Mouse (Mus musculus): ENCODE data around the gene Gpr84. TPM values are rescaled to one million over a fixed set of nuclear protein-coding genes. Genes with fewer than 3 reads are reported as not detected.
A peak's percentile ranks its signal among the peaks of the same experiment; 100 is the strongest.

Gpr84 gene
- polyA plus RNA-seq, 1 experiment = 0.62 TPM

- no peak overlapping the region for H3K4me3 ChIP-seq (replicated peaks; ENCODE audit: insufficient read depth, low read depth, low read length)
- no peak overlapping the region for H3K27ac ChIP-seq (ENCODE audit: insufficient read depth, low read length)
- H3K27me3 ChIP-seq (ENCODE audit: control insufficient read depth, insufficient read depth, low read length) = no peaks in the 10 kb centered on the region
- 40% methylated on average over 3 of the region's 3 CpGs for WGBS
- TF ChIP-seq POLR2A (IDR thresholded peaks at IDR 0.05; ENCODE audit: borderline replicate concordance, insufficient read depth, low read length) (no peak), CTCF (IDR thresholded peaks at IDR 0.05; ENCODE audit: borderline replicate concordance, insufficient read depth, low read depth, low read length) (no peak)
- peaks cover 28% of the 10 kb centered on the region for H3K4me1 ChIP-seq (ENCODE audit: control insufficient read depth, insufficient read depth, low read length)
- DNase-seq = peak in 1 of 2 experiments; percentile 31
Measured at GRCm38 (mm10) chr15:103318201-103318816, 7.9 kb upstream of the Gpr84 start.

GRCm38 (mm10) chr15:103317731-103318130, 7.3 kb upstream of the Gpr84 start:
- DNase-seq = peak in 1 of 2 experiments; percentile 22
- WGBS = 34% methylated on average over 8 of the region's 8 CpGs
- TF ChIP-seq CTCF (IDR thresholded peaks at IDR 0.05; ENCODE audit: borderline replicate concordance, insufficient read depth, low read depth, low read length) (no peak), POLR2A (IDR thresholded peaks at IDR 0.05; ENCODE audit: borderline replicate concordance, insufficient read depth, low read length) (no peak)
- no peak overlapping the region for H3K4me3 ChIP-seq (replicated peaks; ENCODE audit: insufficient read depth, low read depth, low read length)
- no peak overlapping the region for H3K27ac ChIP-seq (ENCODE audit: insufficient read depth, low read length)
- no peaks in the 10 kb centered on the region for H3K27me3 ChIP-seq (ENCODE audit: control insufficient read depth, insufficient read depth, low read length)
- H3K4me1 ChIP-seq (ENCODE audit: control insufficient read depth, insufficient read depth, low read length) = peaks cover 30% of the 10 kb centered on the region

DNA sequence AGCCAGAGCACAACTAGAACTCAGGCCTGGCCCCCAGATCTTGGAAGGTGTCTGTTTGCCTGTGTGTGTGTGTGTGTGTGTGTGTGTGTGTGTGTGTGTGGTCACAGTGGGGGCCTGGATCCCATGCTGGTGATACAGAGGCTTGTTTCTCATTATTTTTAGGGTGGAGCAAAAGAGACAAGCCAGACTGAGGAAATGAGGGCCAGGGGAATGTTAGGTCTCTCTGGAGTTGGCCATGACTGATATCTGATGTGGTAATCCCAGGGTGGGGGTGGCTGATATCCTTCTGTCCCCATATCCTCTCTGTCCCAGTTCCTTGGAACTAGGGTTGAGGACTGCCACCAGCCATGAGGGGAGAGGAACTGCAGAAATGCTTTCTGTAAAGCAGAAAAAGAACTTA, 6.7 kb upstream of the Gpr84 start:
- H3K4me1 ChIP-seq (ENCODE audit: control insufficient read depth, insufficient read depth, low read length) = peaks cover 24% of the 10 kb centered on the region
- no peak overlapping the region for H3K4me3 ChIP-seq (replicated peaks; ENCODE audit: insufficient read depth, low read depth, low read length)
- no peak overlapping the region for H3K27ac ChIP-seq (ENCODE audit: insufficient read depth, low read length)
- DNase-seq = no peak
- no peaks in the 10 kb centered on the region for H3K27me3 ChIP-seq (ENCODE audit: control insufficient read depth, insufficient read depth, low read length)
- TF ChIP-seq CTCF (IDR thresholded peaks at IDR 0.05; ENCODE audit: borderline replicate concordance, insufficient read depth, low read depth, low read length) = no peak
- TF ChIP-seq POLR2A (IDR thresholded peaks at IDR 0.05; ENCODE audit: borderline replicate concordance, insufficient read depth, low read length) = no peak

DNA sequence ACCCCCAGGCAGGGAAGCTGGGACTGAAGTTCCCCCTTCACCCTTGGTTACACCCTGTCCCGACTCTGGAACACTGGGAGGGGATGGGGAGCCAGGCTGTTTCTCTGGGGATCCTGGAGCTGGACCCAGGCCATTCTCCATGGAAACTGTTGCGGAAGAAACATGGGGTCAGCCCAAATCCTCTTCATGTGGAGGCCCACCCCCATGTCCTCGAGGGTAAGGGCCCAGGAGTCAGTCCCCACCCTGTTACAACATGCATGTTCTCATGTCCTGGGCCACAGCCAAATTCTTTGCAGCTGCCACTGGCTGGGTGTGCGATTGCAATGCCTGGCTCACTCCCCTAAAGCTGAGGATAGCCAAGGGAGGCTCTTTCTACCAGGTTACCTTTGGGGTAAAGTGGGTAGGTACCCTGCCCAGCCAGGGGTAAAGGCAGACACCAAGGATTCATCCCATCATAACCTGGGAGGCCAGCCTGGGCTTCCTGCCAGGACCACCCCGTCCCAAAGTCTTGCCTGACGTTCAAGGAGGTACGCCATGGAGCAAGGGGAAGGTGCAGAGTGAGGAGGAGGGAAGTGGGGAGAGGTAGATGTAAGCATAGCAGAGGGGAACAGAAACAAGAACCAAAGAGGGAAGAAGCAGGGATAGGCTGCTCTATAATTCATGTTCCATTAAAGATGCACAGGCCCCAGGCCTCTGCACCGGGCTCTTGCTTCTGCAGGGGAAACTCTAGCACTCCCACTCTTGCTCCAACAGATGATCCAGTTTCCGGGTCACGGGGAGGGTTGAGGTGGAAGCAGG, 5.8 kb upstream of the Gpr84 start:
- Histone ChIP-seq H3K27ac (ENCODE audit: insufficient read depth, low read length) (no peak overlapping the region), H3K27me3 (ENCODE audit: control insufficient read depth, insufficient read depth, low read length) (no peaks in the 10 kb centered on the region), H3K4me1 (ENCODE audit: control insufficient read depth, insufficient read depth, low read length) (peaks cover 19% of the 10 kb centered on the region), H3K4me3 (replicated peaks; ENCODE audit: insufficient read depth, low read depth, low read length) (no peak overlapping the region)
- WGBS = 67% methylated on average over 10 of the region's 10 CpGs
- DNase-seq = peak in 1 of 2 experiments; percentile 21
- TF ChIP-seq POLR2A (IDR thresholded peaks at IDR 0.05; ENCODE audit: borderline replicate concordance, insufficient read depth, low read length) (no peak), CTCF (IDR thresholded peaks at IDR 0.05; ENCODE audit: borderline replicate concordance, insufficient read depth, low read depth, low read length) (no peak)

GRCm38 (mm10) chr15:103315011-103315502, 4.6 kb upstream of the Gpr84 start:
- no peaks in the 10 kb centered on the region for H3K27me3 ChIP-seq (ENCODE audit: control insufficient read depth, insufficient read depth, low read length)
- H3K4me1 ChIP-seq (ENCODE audit: control insufficient read depth, insufficient read depth, low read length) = peaks cover 15% of the 10 kb centered on the region
- peak; percentile 66 to 75 for DNase-seq
- 11% methylated on average over 18 of the region's 18 CpGs for WGBS
- no peak overlapping the region for H3K4me3 ChIP-seq (replicated peaks; ENCODE audit: insufficient read depth, low read depth, low read length)
- TF ChIP-seq POLR2A (IDR thresholded peaks at IDR 0.05; ENCODE audit: borderline replicate concordance, insufficient read depth, low read length) = no peak
- peak; percentile 84 for TF ChIP-seq CTCF (IDR thresholded peaks at IDR 0.05; ENCODE audit: borderline replicate concordance, insufficient read depth, low read depth, low read length)
- H3K27ac ChIP-seq (ENCODE audit: insufficient read depth, low read length) = no peak overlapping the region

DNA sequence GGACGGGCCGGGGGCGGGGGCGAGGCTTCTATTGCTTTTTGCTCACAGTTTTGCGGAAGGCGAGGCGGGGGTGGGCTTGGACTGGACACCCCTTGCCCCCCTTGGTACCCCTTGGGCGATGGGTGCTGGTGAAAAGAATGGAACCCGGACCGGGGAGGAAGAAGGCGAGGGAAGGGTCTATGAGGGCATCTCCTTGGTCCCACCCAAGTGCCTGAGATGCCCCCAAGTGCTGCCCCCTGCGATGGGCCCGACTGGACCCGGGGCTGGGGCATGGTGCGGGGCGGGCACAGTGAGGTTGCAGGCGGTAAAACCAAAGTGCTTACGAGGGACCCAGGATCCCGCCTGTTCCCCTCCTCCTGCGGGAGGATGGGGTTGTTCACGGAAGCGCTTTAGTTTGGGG, 3.8 kb upstream of the Gpr84 start:
- peaks cover 15% of the 10 kb centered on the region for H3K4me1 ChIP-seq (ENCODE audit: control insufficient read depth, insufficient read depth, low read length)
- WGBS = 38% methylated on average over 22 of the region's 22 CpGs
- H3K4me3 ChIP-seq (replicated peaks; ENCODE audit: insufficient read depth, low read depth, low read length) = no peak overlapping the region
- no peak overlapping the region for H3K27ac ChIP-seq (ENCODE audit: insufficient read depth, low read length)
- DNase-seq = peak in 1 of 2 experiments; percentile 22
- no peak for TF ChIP-seq POLR2A (IDR thresholded peaks at IDR 0.05; ENCODE audit: borderline replicate concordance, insufficient read depth, low read length)
- no peak for TF ChIP-seq CTCF (IDR thresholded peaks at IDR 0.05; ENCODE audit: borderline replicate concordance, insufficient read depth, low read depth, low read length)
- no peaks in the 10 kb centered on the region for H3K27me3 ChIP-seq (ENCODE audit: control insufficient read depth, insufficient read depth, low read length)

GRCm38 (mm10) chr15:103313495-103314095, 3.2 kb upstream of the Gpr84 start:
- no peak for TF ChIP-seq POLR2A (IDR thresholded peaks at IDR 0.05; ENCODE audit: borderline replicate concordance, insufficient read depth, low read length)
- TF ChIP-seq CTCF (IDR thresholded peaks at IDR 0.05; ENCODE audit: borderline replicate concordance, insufficient read depth, low read depth, low read length) = peak; percentile 38; the same call in 1 of the 2 replicates
- DNase-seq = peak; percentile 57 to 60
- H3K27ac ChIP-seq (ENCODE audit: insufficient read depth, low read length) = no peak overlapping the region
- H3K4me1 ChIP-seq (ENCODE audit: control insufficient read depth, insufficient read depth, low read length) = peaks cover 13% of the 10 kb centered on the region
- no peaks in the 10 kb centered on the region for H3K27me3 ChIP-seq (ENCODE audit: control insufficient read depth, insufficient read depth, low read length)
- 19% methylated on average over 18 of the region's 18 CpGs for WGBS
- no peak overlapping the region for H3K4me3 ChIP-seq (replicated peaks; ENCODE audit: insufficient read depth, low read depth, low read length)

All from cerebellum, adult 2 months (tissue).